Mouse (Mus musculus) frontal cortex, adult 2 months (tissue): ENCODE measurements at regions not wholly inside any gene's neighbourhood (a gene's known extent, or its start where the extent isn't known, plus 50 kb on each side); places are given as distances from the start of the nearest gene placed in this dataset.

Source experiments
- DNase-seq, 2 experiments: peaks; one replicate each; pipeline ENCODE4 v3.0.0; 2022; ENCODE audit warnings: low spot score in 1 of 2; ENCODE audit errors: extremely low spot score in 1 of 2

DNA sequence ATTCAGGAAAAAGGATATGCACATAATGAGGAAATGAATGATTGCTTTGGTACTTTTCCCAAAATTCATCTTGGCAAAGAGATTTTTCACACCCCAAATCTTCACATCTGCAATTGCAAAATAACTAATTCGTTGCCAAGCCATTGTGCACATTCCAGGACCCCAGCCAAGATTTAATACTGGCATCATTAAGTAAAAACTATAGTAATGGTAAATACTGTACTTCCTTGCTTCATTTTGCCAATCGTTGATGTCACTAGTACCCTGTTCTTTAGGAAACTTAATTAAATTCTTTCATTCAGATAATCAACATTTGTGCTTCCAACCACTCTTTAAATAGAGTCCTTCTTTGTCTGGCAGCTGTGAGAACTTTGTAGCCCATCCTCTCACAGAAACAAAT, 303.6 kb downstream of the Arl4a start:
- DNase-seq, result no peak

DNA sequence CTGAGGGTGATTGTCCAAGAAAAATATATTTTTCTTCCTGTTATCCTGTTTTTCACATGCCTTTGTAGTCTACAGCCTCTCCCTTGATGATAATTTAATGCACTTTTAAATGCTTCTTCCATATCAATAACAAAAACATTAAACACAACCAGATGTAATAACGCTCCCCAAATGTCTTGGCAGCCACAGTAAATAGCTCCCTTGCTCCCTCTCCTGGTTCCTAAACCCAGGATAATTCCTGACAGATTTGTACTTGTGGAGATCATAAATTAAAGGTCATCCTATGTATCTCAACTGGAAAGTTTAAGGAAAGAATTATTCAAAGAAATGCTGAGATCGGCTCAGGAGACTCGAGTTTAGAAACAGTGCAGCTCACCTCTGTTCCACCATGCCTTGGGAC, 306.6 kb downstream of the Arl4a start:
- no peak for DNase-seq

DNA sequence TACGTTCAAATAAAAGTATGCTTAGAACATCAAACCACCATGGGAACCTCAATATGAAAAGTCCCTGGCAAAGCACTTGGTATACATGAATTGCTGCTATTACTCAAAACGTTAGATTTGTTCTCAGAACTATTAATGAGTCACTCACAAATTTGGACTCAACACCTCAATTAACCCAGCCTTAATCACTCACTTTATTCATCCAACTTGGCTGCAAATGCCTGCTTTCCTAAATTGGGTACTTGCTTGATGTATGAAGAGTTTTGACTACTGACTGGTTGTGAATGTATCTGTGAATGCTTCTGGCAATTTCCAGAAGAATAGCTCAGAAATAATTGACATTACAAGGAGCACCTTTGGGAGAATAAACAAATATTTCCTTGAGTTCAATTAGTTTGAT, 308.6 kb downstream of the Arl4a start:
- DNase-seq, result no peak

DNA sequence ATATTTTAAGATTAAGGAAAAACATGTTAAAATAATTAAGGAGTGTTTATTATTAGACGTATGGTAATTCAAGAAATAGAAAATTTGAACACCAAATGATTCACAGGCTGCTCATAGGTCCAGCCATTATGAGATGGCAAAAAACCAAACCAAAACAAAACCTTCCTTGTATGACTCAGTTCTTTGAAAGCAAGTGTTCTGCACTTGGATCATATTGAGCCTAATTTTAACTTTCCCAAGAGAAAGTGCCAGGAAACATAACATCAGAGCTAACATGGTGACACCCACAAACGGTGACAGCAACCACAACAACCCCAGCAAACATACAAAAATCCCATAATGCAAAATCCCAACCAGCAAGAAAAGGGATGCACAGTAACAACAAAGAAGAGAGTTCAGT, 313.7 kb downstream of the Arl4a start:
- peak in 1 of 2 experiments; percentile 34 for DNase-seq

DNA sequence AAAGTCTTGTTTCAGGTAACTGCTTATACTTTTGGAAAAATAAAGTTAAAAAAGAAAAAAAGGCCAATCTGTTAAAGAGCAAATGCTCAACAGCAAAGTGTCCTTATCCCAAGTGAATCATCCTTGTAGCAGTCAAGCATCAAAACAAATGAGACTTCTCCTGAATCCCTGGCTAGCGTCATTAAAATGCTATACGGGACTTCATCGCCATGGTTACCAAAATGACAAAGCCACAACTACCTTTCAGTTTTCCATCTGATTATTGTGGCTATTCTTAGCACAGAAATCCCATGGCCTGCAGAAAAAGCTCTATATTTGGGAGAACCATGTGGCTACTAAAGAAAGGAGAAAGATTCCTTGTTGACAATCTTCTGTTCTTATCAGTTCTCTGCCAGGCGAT, 322.7 kb downstream of the Arl4a start:
- DNase-seq, result no peak

DNA sequence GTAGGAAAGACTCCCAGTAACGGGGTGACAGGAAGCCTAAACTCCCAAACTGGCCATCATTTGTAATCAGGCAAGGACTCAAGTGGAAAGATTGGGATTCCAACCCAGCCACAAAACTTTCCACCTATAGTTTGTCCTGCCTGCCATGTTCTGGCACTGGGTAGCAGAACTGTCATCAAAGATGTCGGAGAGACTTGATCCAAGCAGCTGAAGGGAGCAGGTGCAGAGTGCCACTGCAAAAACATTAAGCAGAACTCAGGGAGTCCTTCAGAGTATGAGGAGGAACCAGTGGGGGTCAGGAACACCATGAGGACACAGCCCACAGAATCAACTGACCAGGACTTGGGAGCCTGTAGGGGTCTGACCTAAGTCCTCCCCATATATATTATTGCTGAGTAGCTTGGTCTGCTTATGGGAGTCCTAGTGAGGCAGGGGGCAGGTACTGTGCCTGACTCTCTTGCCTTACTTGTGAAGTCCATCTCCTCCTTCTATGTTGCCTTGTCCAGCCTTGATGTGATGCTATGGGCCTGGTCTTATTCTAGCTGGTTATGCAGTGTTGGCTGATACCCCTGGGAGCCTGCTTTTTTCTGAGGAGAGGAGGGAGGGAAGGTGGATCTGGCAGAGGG, 323.5 kb downstream of the Arl4a start:
- DNase-seq, result no peak

DNA sequence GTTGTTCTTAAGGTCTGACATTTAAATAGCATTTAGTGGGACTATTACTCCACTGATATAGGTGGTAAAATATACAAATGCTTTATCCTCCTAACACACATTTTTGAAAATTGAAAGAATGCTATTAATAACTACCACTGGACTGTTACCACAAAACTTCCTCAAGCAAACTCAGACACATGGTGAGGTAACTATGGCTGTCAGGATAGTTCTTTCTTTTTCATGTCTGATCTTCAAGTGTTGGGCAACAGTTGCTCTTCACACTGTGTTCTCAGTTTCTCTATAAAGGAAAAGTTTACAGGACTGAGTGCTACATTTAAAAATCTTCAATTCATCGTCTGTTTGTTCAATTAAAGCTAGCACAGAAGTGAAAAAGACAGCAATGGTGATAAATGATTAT, 326.0 kb downstream of the Arl4a start:
- DNase-seq, result no peak

DNA sequence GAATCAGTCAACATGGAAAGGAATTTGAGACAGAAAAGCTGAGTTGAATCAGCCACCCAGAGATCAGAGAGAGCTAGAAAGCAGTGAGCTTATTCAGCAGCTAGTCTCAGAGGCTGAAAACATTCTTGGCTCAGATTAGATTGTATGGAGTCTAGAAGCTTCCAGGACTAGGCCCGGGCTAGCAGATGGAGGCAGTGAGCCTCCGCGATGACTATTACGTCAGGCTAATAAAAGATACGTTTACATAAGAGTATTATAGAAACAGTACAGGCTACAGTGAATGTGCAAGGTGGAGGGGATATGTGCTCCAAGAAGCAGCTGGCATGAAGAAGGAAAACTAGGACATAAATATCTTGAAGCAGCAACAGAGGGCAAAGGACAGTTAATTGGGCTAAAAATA, 328.0 kb downstream of the Arl4a start:
- DNase-seq, result peak in 1 of 2 experiments; percentile 27

DNA sequence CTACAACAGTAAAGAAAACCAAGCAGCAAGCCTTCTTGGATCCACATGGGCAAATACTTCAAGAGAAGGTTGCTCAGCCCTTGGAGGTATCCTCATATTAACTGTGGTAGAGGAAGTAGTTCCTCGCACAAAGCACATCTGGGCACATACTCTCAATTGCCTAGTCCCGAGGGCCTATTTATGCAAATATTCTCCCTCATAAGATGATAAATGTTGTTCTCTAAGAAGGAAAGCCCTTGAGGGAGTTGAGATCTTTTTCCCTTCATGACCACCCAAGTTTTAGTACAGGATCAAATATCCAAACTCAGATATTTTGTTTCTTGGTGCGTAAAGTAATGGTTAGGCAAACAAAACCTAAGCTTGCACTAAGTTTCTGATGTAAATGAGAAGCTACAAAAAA, 340.6 kb downstream of the Arl4a start:
- DNase-seq, result no peak

DNA sequence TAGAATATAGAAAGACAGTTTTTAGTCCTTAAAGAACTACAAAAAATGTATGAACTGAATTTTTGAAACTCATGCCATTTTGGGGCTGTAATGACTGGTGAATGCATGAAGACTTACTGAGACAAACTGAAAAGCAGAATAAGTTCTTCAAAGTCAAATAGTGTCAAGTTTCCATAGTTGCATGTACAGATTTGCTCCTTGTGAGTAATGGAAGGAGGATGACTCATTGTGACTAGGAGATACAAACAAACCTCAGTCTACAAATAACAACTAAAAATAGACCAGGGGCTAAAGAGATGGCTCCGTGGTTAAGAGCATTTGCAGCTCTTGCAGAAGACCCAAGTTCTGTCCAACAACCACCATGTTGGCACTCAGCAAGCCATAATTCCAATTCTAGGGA, 342.5 kb downstream of the Arl4a start:
- no peak for DNase-seq

DNA sequence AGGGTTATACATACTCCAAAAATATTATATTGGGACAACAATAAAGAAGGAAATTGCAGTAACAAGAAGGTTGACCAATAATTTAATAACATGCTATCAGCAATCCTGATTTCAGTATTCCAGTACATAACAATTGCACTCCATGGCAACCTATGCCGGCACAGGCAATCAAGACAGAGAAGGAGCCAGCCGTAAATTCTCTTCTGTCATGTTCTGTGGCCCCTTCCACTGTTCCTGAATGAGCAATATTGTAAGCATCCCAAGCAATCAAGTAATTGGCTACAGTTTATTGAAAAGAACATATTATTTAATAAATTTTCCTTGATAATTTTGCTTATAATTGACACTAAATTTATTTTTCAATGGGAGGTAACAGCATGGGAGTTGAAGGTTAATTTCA, 345.8 kb downstream of the Arl4a start:
- no peak for DNase-seq

DNA sequence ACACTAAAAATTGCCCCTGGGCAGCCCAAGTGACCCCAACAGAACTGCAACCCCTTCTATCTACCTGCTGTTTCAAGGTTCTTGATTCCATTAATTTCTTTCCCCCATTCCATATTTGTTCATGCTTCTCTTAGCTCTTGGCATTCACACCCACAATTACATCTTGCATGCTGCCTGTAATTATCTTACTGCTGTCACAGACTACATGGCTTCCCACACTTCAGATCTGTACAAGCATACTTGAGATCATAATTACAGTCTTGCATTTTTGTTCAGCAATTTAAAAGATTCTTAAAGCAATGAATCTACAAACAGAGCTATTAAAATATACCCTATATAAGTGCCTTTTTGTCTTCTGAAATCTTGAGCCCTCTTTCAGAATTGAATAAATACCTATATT, 352.4 kb downstream of the Arl4a start:
- peak in 1 of 2 experiments; percentile 9 for DNase-seq

DNA sequence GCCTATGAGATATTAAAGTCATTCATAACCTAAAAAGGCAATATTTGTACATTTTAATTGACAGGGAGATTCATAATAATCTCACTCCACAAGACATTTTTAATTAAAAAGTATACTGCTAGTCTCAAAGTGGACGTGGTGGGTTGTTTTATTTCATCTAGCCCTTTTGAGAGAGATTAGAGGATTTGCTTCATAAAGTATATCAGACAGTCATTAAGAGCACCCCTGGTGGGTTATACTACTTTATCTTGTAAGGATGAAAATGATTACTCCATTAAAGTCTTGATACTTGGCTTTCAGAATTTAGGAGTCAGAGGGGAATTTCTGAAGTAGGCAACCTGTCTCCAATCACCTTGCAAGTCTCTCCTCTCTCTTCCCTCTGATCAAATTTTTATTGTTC, 355.7 kb downstream of the Arl4a start:
- DNase-seq, result no peak

DNA sequence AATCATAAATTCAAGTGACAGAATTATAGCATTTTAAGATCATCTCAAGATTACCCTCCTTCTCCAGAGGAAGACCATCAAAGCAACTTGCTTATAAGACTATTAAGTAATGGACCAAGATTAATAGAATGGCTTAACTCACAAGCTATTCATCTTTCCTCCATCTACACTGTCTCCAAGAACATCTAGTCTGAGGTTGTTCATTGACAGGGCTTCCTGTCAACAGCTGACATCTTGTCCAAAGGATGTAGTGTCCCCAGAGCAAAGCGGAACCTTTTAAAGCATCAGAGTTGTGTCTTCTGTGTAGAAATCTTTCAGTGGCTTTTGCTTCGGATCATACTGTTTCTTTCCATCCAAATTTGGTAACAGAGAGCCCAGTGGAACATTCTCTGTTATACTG, 362.2 kb downstream of the Arl4a start:
- no peak for DNase-seq

DNA sequence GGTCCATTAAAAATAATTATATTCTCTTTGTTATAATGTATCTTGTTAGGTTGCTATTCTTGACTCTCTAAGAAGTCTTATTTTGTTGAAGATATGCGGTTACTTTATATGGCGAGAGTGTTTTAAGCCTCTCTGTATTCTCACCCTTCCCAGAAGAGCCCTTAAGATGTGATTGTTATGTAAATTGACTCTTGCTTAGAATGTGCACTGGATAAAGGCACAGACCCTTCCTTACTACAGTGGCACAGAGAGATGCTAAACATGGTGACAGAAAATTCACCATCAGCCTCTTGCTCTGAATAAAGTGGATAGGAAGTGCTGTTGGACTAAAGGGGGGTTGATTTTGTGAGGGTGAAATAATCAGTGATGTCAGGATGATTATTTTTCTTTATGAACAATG, 370.1 kb downstream of the Arl4a start:
- no peak for DNase-seq

DNA sequence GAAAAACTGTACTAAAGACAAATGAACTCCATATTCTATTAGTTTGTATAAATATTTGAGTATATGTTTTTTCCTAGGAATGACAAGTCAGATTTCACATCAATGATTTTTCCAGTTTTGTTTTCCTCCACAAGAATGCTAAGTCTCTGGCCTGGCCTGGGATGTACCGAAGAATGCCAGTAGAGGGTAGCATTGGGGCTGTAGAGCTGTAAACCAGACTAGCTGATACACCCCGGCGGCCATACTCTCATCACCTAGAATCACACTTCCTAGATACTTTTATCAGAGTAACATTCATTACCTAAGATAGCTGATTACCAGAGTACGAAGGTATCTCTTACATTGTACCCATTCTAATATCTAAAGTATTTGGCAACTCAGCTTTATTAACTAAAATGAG, 372.4 kb downstream of the Arl4a start:
- peak; percentile 2 to 78 for DNase-seq

DNA sequence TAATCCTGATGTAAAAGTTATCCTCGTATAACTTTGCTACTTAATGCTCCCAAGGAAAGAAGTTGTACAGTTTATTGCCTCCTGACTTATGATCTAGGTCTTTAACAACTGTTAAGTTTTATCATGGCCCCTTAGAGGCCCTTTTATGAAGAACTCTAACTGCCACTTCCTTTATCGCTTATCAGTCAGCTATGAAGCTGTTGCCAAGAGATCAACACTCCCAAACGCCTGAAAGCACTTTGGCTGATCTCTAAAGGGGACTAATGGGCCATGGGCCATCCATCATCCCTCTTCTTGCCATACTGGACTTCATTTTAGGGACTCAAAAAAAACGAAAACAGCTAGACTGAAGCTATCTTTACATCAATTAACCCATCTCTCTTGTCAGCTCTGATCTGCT, 377.4 kb downstream of the Arl4a start:
- DNase-seq, result no peak

DNA sequence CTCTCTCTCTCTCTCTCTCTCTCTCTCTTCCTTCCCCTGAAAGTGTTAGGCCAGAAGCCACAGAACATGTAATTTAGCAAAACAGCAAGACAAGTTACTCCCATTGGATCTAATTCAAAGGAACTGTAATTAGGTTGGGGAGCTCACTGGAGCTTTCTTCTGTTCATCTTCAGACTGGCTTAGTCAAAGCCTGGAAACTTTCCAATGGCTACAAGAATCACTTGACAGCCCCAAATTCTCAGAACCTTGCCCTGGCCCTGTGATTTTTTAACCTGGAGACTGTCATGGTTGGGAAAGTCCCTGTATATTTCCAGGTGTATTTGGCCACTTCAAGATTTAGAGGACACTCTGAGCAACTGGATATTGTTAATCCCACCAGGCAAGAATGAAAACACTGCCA, 381.2 kb downstream of the Arl4a start:
- no peak for DNase-seq

DNA sequence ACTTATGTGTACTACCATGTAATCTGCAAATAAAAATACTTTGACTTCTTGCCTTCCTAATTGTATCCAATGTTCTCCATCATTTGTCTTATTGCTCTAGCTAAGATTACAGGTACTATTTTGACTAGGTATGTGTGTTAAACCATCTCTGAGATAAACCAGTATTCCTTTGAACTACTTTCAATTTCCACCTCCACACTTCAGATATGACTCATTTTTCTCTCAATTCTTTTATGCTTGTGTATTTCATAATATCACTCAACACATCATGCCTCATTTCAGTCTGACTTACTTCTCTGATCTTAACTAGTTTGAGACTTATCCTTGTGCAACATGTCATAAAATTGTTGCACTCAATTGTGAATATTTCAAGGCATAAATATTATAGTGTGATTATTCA, 388.9 kb downstream of the Arl4a start:
- no peak for DNase-seq

DNA sequence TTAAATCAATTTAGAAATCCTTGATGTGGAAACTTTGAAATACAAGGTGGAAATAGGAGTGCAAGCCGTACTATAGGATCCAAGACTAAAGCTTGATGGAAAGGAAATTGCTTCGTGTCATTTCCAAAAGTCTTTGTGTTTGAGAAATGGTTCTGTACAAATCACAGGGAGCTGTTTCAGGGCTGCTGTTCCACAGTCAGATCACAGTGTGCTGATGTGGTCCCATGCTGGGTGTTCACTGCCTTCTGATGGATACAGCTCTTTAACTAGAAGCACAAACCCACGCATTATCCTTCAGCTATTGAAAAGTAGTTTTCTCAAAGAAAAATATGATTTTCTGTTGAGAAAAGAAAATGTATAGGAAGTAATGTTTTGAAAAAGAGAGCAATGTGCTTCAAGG, 391.3 kb downstream of the Arl4a start:
- no peak for DNase-seq

DNA sequence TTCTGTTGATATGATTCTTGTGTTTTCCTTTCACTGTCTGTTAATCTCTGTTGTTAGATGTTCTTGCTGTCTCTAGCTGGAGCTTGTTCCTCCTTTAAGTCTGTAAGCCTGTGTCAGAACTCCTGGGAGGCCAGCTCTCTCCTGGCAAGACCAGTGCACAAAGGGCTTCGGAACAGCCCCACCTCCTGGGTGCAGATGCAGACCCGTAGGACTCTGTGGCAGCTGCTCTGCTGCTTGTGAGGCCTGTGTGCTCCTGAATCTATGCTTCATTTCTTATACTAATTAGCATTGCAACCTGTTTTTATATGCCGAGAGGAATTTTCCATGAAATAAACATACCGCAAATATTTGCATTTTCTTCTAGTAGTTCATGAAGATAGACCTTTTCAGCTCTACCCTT, 392.2 kb downstream of the Arl4a start:
- no peak for DNase-seq

DNA sequence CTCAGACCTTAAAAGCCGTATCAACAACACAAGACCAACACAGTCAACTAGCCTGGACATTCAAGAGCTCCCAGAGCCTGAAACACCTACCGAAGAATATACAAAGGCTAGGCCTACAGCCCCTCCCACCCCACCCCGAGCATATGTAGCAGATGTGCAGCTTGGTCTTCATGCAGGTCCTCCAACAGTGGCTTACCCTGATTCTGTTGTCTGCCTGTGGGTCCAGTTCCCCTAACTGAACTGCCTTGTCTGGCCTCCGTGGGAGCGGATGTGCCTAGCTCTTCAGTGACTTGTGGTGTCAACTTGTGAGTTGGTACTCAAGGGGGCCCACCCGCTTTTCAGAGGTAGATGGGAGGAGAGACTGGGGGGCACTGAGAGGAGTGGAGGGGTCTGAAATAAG, 398.6 kb downstream of the Arl4a start:
- no peak for DNase-seq

DNA sequence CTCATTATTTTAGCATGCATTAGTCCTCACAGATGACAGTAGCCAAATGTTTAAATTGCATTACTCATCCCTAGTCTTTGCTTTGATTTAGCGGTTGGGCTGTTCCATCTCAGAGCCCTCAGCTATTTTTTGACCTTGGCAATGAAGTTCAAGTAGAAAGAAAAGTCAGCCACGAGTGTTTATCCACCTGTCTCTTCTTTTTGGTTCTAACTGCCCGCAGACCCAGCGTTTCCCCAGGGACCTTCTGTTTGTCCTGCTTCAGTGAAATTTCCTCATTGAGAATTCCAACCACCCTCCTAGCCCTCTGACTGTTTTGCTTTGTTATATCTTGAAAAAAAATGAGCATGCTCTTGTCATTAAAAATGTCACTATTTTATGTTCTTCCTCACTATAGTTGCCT, 403.5 kb downstream of the Arl4a start:
- no peak for DNase-seq
